Mouse (Mus musculus): ENCODE results near the gene Man2b1. TPM values are rescaled to one million over a fixed set of nuclear protein-coding genes. Genes with fewer than 3 reads are reported as not detected.

The Man2b1 gene
- polyA plus RNA-seq, 1 experiment: 165 TPM

DNA sequence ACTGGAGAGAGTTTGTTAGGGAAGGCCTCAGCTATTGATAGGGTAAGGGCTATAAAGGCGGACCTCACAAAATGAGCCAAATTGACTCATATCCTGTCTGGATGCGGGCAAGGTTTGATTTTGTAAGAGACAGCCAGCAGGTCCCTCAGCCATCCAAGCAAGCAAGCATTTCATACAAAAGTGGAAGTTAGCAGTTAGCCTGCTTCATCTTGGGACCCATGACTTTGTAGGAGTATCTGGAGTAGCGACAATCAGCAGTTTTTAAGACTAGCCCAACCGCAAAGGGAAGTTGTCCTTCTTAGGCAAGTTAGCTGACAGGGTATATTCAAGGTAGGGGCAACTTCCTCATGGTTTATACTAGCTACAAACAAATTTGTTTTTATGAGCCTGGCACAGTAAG lies 59.4 kb downstream of the Man2b1 start:
- H3K4me3 ChIP-seq (ENCODE audit: extremely low read depth, insufficient read depth, insufficient read length): no peak overlapping the region
- no peak for DNase-seq (ENCODE audit: low read depth in 1 of 2, low spot score in 2 of 2)
- 62% methylated on average over 4 of the region's 4 CpGs for WGBS
- no peaks in the 10 kb centered on the region for H3K27me3 ChIP-seq (ENCODE audit: control insufficient read depth, insufficient read depth, low read length)
- peak overlapping the region; percentile 8; the same call in 1 of the 2 replicates for H3K27ac ChIP-seq (ENCODE audit: insufficient read depth, low read length)
- no peak for TF ChIP-seq CTCF (IDR thresholded peaks at IDR 0.05; ENCODE audit: extremely low read depth, insufficient read depth, insufficient read length, insufficient replicate concordance)
- TF ChIP-seq POLR2A (IDR thresholded peaks at IDR 0.05; ENCODE audit: low read depth, low read length): no peak
- no peaks in the 10 kb centered on the region for H3K4me1 ChIP-seq (ENCODE audit: control insufficient read depth, insufficient read depth, insufficient read length)
- H3K36me3 ChIP-seq (ENCODE audit: control insufficient read depth, insufficient read depth, low read length): no peaks in the 10 kb centered on the region

Other genes starting within 250 kb of the Man2b1 start
- gene Rad23a, start 242.6 kb upstream of the Man2b1 start, polyA plus RNA-seq (2012; rRNA removed): 125 and 162 TPM in 2 replicates
- 112 and 116 TPM in 2 replicates for gene Calr, start 236.3 kb upstream of the Man2b1 start, polyA plus RNA-seq (2012; rRNA removed)
- 50.3 and 55.0 TPM in 2 replicates for gene Farsa, start 226.3 kb upstream of the Man2b1 start, polyA plus RNA-seq (2012; rRNA removed)
- 1.8 and 2.0 TPM in 2 replicates for gene Syce2, start 211.2 kb upstream of the Man2b1 start, polyA plus RNA-seq (2012; rRNA removed)
- 44.2 and 48.3 TPM in 2 replicates for gene Gcdh, start 189.3 kb upstream of the Man2b1 start, polyA plus RNA-seq (2012; rRNA removed)
- gene Klf1, start 181.3 kb upstream of the Man2b1 start, polyA plus RNA-seq (2012; rRNA removed): 46.5 and 70.0 TPM in 2 replicates
- gene Dnase2a, start 174.7 kb upstream of the Man2b1 start, polyA plus RNA-seq (2012; rRNA removed): 43.4 and 44.9 TPM in 2 replicates
- gene Mast1, start 145.9 kb upstream of the Man2b1 start, polyA plus RNA-seq (2012; rRNA removed): 0.70 and 0.74 TPM in 2 replicates
- not detected in 2 replicates for gene Rtbdn, start 136.3 kb upstream of the Man2b1 start, polyA plus RNA-seq (2012; rRNA removed)
- gene Gm49661, start 113.8 kb upstream of the Man2b1 start, polyA plus RNA-seq (2012; rRNA removed): not detected in 2 replicates
- gene Prdx2, start 113.7 kb upstream of the Man2b1 start, polyA plus RNA-seq (2012; rRNA removed): 149 and 164 TPM in 2 replicates
- gene Rnaseh2a, start 113.5 kb upstream of the Man2b1 start, polyA plus RNA-seq (2012; rRNA removed): 34.2 and 35.6 TPM in 2 replicates
- 89.2 and 154 TPM in 2 replicates for gene Junb, start 104.6 kb upstream of the Man2b1 start, polyA plus RNA-seq (2012; rRNA removed)
- 3.6 and 3.9 TPM in 2 replicates for gene Hook2, start 92.7 kb upstream of the Man2b1 start, polyA plus RNA-seq (2012; rRNA removed)
- gene Best2, start 68.7 kb upstream of the Man2b1 start, polyA plus RNA-seq (2012; rRNA removed): not detected in 2 replicates
- gene Asna1, start 58.0 kb upstream of the Man2b1 start, polyA plus RNA-seq (2012; rRNA removed): 71.6 and 72.0 TPM in 2 replicates
- 87.8 and 137 TPM in 2 replicates for gene Trir, start 56.4 kb upstream of the Man2b1 start, polyA plus RNA-seq (2012; rRNA removed)
- 40.0 and 47.5 TPM in 2 replicates for gene Tnpo2, start 46.4 kb upstream of the Man2b1 start, polyA plus RNA-seq (2012; rRNA removed)
- gene Fbxw9, start 23.2 kb upstream of the Man2b1 start, polyA plus RNA-seq (2012; rRNA removed): 18.8 and 22.5 TPM in 2 replicates
- gene Gm5741, start 15.3 kb upstream of the Man2b1 start, polyA plus RNA-seq (2012; rRNA removed): 0.48 and 1.4 TPM in 2 replicates
- 40.6 and 84.9 TPM in 2 replicates for gene Dhps, start 11.5 kb upstream of the Man2b1 start, polyA plus RNA-seq (2012; rRNA removed)
- gene Wdr83os, start 2.5 kb upstream of the Man2b1 start, polyA plus RNA-seq (2012; rRNA removed): 68.5 and 73.6 TPM in 2 replicates
- gene Wdr83, start 2.0 kb upstream of the Man2b1 start, polyA plus RNA-seq (2012; rRNA removed): 20.6 and 26.3 TPM in 2 replicates
- gene Zfp791, start 39.8 kb downstream of the Man2b1 start, polyA plus RNA-seq (2012; rRNA removed): 0.05 and 0.11 TPM in 2 replicates
- gene Cks1brt, start 68.7 kb downstream of the Man2b1 start, polyA plus RNA-seq (2012; rRNA removed): 0.04 TPM in 1 of 2 replicates, not detected in the other
- gene Olfr371, start 142.7 kb downstream of the Man2b1 start, polyA plus RNA-seq (2012; rRNA removed): not detected in 2 replicates
- gene Orc6, start 216.4 kb downstream of the Man2b1 start, polyA plus RNA-seq (2012; rRNA removed): 8.3 and 8.6 TPM in 2 replicates
- 4.9 and 5.9 TPM in 2 replicates for gene Vps35, start 216.5 kb downstream of the Man2b1 start, polyA plus RNA-seq (2012; rRNA removed)

Data from spleen, adult 2 months (tissue).